Mouse (Mus musculus) embryonic facial prominence, embryonic 10.5 days (tissue): Measurements from ENCODE around the gene Pmfbp1. TPM values are rescaled to one million over a fixed set of nuclear protein-coding genes. Genes with fewer than 3 reads are reported as not detected.

Source experiments
- DNase-seq: peaks from one replicate; pipeline ENCODE4 v3.0.0-alpha.2; 2017; ENCODE audit warnings: low spot score
- H3K27ac ChIP-seq: fragments of 300-500 bp; sonication (generic); replicated peaks from 2 replicates; pipeline ENCODE4 v1.5.1; 2016; ENCODE audit warnings: mild to moderate bottlenecking
- H3K27me3 ChIP-seq: fragments of 300-500 bp; sonication (generic); replicated peaks from 2 replicates; pipeline ENCODE4 v1.6.1; 2016; ENCODE audit warnings: low read depth, mild to moderate bottlenecking; ENCODE audit not compliant: poor library complexity, severe bottlenecking
- H3K36me3 ChIP-seq: fragments of 300-500 bp; sonication (generic); replicated peaks from 2 replicates; pipeline ENCODE4 v1.6.1; 2016; ENCODE audit warnings: mild to moderate bottlenecking, moderate library complexity
- H3K4me1 ChIP-seq: fragments of 300-500 bp; sonication (generic); 2 replicates; pipeline ENCODE4 v1.6.1; 2016
- H3K4me3 ChIP-seq: fragments of 300-500 bp; sonication (generic); 2 replicates; pipeline ENCODE4 v1.5.1; 2016; ENCODE audit warnings: mild to moderate bottlenecking, moderate library complexity
- H3K9me3 ChIP-seq: fragments of 300-500 bp; sonication (generic); 2 replicates; pipeline ENCODE4 v1.6.1; 2016; ENCODE audit warnings: mild to moderate bottlenecking
- WGBS: fragments of 180-500 bp; shearing (Covaris S2); methylation state at CpG from one replicate; pipeline ENCODE4 v1.1.7; 2016; 5-methylcytosine and 5-hydroxymethylcytosine counted together
- polyA plus RNA-seq: library from polyadenylated mRNA; unstranded; fragments of >200 nt; fragmentation: Nextera tagmentation; extraction: Ambion mirVana; gene quantifications from 2 replicates; pipeline ENCODE4 v1.2.1, GENCODE M21; 2016

Gene Pmfbp1
- polyA plus RNA-seq, 1 experiment from 2014 or later, result 0.16 TPM

DNA sequence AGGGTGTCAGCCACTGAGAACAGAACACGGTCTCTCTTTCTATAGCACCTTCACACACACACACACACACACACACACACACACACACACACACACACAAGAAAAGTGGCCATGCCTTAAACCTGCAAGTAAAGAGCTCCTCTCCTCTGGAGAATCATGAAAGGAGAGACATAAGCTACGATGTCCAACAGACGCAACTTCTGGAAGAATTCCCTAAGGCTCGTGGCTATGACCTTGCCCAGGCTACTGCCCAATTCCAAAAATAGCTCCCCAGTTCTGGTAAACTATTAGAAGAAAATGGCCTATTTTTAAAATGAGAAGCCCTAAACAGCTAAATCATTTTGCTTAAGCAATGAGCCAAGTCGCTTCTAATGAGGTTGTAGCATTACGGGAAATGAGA is 22.0 kb upstream of the Pmfbp1 start:
- H3K27ac ChIP-seq, result no peak overlapping the region

DNA sequence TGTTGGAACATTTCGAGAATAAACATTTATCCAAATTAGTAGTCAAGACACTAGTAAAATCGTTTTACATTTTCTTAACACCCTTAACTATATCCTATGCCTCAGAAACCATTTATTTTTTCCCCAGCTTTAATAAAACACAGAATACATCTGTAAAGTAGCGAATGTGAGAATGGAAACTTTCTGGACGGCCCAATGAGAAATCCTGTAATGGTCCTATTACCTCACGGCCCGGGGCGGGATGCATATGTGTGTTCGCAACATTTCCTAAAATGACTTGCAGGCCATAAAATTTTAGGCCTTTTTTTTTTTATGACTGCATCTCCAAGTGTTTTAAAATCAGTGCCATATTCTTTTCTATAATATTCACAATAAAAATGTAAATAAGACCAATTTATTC is 21.4 kb upstream of the Pmfbp1 start:
- Histone ChIP-seq H3K4me1 (peaks cover 11% of the 10 kb centered on the region), H3K27me3 (peaks cover 8% of the 10 kb centered on the region), H3K27ac (no peak overlapping the region), H3K36me3 (no peaks in the 10 kb centered on the region), H3K9me3 (no peaks in the 10 kb centered on the region), H3K4me3 (no peak overlapping the region)
- no peak for DNase-seq
- WGBS, result 86% methylated on average over 8 of the region's 8 CpGs

More for the DNA sequence above, 22.0 kb upstream of the Pmfbp1 start:
- no peaks in the 10 kb centered on the region for H3K9me3 ChIP-seq
- 85% methylated on average over 6 of the region's 6 CpGs for WGBS
- H3K27me3 ChIP-seq, result peaks cover 10% of the 10 kb centered on the region
- peaks cover 11% of the 10 kb centered on the region for H3K4me1 ChIP-seq
- no peaks in the 10 kb centered on the region for H3K36me3 ChIP-seq
- DNase-seq, result no peak
- no peak overlapping the region for H3K4me3 ChIP-seq

DNA sequence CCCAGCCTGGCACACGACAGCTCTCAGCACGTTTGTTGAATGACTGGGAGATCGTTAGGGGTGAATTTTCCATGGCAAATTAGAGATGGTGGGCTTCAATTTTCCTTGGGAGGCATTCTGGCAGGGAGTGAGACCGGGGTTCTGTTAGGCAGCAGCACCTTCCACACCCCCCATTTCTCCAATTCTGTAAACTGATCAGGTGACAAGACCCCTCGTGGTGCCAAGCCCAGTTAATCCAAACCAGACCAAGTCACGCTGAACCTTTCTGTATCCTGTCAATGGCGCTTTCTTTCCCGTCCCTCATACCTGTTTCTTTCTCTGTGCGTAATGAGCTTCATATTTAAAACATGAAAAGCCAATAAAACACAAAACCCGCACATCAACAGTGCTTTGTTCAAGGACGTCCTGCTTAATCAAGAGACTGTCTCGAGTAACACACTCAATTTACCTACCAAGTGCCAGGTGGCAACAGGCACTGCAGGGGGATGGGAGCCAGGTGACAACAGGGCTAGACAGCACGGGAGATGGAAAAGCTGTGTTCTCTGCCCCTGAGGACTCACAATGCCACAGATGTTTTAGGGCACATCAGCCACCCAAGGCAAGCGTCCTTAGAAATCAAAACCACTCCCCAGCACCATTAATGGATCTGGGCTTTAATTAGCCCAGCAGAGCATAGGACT is 19.2 kb upstream of the Pmfbp1 start:
- no peak for DNase-seq

DNA sequence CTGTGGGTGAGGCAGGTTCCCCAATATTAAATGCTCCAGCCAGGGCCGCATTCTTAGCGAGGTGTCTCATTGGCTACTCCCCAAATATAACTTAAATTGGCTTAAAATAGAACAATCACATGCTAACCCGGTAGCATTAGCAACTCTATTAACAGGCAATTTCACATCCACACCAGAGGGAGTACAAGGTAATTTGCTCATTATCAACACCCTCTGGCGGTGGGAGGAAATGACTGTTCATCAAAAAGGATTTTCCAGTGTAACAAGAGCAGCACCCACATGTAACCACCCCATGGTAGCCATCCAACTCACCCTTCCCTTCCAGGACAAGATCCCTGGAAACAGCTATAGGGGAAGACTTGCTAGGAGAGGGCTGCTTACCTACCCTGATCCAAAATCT is 18.4 kb upstream of the Pmfbp1 start:
- 64% methylated on average over 4 of the region's 4 CpGs for WGBS
- H3K4me3 ChIP-seq, result no peak overlapping the region
- no peak for DNase-seq
- no peaks in the 10 kb centered on the region for H3K27me3 ChIP-seq
- H3K9me3 ChIP-seq, result no peaks in the 10 kb centered on the region
- peaks cover 18% of the 10 kb centered on the region for H3K4me1 ChIP-seq
- H3K27ac ChIP-seq, result no peak overlapping the region
- H3K36me3 ChIP-seq, result no peaks in the 10 kb centered on the region

More for the DNA sequence above, 19.2 kb upstream of the Pmfbp1 start:
- Histone ChIP-seq H3K27ac (no peak overlapping the region), H3K27me3 (no peaks in the 10 kb centered on the region), H3K4me1 (peaks cover 18% of the 10 kb centered on the region), H3K9me3 (no peaks in the 10 kb centered on the region), H3K36me3 (no peaks in the 10 kb centered on the region), H3K4me3 (no peak overlapping the region)
- WGBS, result 49% methylated on average over 14 of the region's 14 CpGs

DNA sequence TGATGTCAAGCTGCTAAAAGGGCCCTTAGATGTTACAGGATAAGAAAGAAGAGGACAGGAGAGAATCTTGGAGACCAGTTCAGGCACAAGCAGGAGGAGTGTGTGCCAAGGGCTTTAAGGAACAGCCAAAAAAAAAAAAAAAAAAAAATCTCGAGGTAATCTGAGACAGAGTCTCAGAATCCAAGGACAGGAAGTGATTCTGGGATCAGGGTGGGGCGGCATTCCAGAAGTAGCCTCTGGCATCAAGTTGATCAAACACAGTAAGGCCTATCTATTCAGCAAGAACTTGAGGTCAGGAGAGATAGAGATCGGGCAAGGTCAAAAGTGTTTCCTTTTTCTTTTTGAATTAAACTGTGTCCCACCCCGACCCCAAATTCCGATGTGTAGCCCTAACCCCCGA is 15.2 kb upstream of the Pmfbp1 start:
- H3K4me1 ChIP-seq, result peaks cover 18% of the 10 kb centered on the region
- no peak overlapping the region for H3K27ac ChIP-seq
- no peak overlapping the region for H3K4me3 ChIP-seq
- no peaks in the 10 kb centered on the region for H3K36me3 ChIP-seq
- no peaks in the 10 kb centered on the region for H3K27me3 ChIP-seq
- DNase-seq, result no peak
- no peaks in the 10 kb centered on the region for H3K9me3 ChIP-seq
- 34% methylated on average over 6 of the region's 6 CpGs for WGBS

DNA sequence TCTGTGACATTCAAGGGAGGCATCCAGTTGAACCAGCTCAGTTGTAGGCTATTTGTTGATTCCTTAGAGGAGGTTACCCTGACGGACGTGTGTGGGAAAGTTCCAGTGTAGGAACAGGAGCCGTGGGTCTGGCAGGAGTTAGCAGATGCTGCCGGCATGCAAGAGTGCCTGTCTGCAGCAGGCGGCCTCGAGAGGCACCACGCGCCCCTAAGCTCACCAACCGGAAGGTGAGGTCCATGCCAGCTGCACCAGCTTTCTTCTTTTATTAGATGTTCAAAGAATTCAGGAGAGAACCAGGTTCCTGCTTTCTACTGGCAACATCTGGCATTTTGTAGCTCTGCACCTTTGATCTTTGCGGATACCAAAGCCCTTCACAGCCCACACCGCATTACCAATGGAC is 9.1 kb upstream of the Pmfbp1 start:
- Histone ChIP-seq H3K27ac (no peak overlapping the region), H3K27me3 (no peaks in the 10 kb centered on the region), H3K4me3 (no peak overlapping the region), H3K9me3 (no peaks in the 10 kb centered on the region), H3K4me1 (peaks cover 4% of the 10 kb centered on the region; the same call in 1 of the 2 replicates), H3K36me3 (no peaks in the 10 kb centered on the region)
- no peak for DNase-seq
- 86% methylated on average over 11 of the region's 11 CpGs for WGBS

DNA sequence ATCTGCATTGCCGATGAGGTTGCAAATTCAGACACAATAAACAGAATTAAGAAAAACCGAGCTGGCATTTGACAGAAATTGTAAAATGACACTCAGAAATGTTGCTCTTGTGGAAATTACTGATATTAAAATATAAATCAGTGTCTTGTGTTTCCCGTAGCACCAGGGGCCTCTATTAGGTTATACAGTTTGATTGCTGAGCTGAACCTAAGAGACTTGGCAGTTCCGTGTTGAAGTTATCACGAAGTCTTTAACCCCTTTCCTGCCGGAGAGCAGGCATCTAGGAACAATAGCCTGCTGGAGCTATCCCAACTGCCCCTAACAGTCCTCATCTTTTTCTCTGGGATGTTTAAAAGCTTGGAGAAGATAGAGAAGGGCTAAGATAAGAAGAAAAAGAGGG is 8.3 kb upstream of the Pmfbp1 start:
- no peaks in the 10 kb centered on the region for H3K9me3 ChIP-seq
- H3K27ac ChIP-seq, result no peak overlapping the region
- no peaks in the 10 kb centered on the region for H3K36me3 ChIP-seq
- no peaks in the 10 kb centered on the region for H3K27me3 ChIP-seq
- 63% methylated on average over 6 of the region's 6 CpGs for WGBS
- no peak overlapping the region for H3K4me3 ChIP-seq
- H3K4me1 ChIP-seq, result peaks cover 4% of the 10 kb centered on the region; the same call in 1 of the 2 replicates
- DNase-seq, result no peak

DNA sequence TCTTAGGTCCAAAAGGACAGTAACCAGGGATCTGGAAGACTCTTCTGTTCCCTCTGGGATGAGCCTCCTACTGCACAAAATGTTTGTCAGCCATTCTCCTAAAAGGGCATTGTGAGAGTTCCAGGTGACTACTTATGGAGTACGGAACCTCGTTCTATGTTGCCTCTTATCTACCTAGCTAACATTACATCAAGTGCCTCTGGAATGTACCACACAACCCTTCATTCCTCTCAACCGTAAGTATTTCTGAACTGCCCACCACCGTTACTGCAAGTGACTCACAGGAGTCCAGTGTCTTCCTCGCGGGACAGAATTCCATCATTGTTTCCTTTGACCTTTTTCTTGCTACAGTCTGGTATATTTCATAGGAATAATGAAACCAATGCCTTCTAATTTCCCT is 1.0 kb upstream of the Pmfbp1 start:
- Histone ChIP-seq H3K9me3 (no peaks in the 10 kb centered on the region), H3K27ac (no peak overlapping the region), H3K4me1 (no peaks in the 10 kb centered on the region), H3K36me3 (no peaks in the 10 kb centered on the region), H3K4me3 (no peak overlapping the region), H3K27me3 (no peaks in the 10 kb centered on the region)
- 92% methylated on average over 6 of the region's 6 CpGs for WGBS
- no peak for DNase-seq

DNA sequence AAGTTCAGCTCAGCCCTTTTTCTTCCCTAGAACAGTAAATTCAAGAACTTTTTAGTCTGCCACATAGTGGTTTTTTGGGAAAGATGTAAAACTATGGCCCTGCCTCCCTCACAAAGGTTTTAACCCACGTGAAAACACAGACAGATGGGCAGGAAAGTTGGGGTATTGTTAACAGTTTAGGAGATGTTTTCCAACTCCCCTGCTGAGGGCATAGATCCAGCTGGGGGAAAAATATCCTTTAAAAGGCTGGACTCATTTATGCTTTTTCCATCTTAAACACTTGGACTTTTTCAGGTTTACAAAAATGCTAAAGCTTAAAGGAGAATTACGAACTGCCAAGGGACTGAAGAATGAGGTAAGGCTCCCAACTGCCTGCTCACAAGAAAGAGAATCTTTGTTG is 774 bp downstream of the Pmfbp1 start:
- H3K9me3 ChIP-seq, result no peaks in the 10 kb centered on the region
- H3K27ac ChIP-seq, result no peak overlapping the region
- no peaks in the 10 kb centered on the region for H3K36me3 ChIP-seq
- peaks cover 7% of the 10 kb centered on the region; the same call in 1 of the 2 replicates for H3K4me1 ChIP-seq
- H3K27me3 ChIP-seq, result no peaks in the 10 kb centered on the region
- 64% methylated on average over 2 of the region's 2 CpGs for WGBS
- no peak for DNase-seq
- H3K4me3 ChIP-seq, result no peak overlapping the region

DNA sequence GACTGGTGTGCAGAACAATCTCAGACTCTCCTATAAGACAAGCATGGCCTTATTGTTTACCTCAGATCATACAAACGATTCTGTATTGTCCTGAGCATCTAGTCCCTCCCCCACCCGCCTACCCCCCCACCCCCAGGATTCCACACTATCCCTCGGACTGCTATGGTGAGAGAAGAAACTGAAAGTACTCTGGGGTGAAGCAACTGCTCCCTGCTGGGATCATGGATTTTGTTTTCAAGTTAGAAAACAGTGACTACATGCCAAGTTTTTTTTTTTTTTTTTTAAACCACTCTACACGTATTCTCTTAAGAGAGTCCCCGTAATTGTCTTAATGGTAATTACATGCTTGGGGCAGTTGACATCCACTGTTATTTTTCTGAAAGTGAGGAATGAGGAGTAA is 3.6 kb downstream of the Pmfbp1 start:
- DNase-seq, result no peak
- Histone ChIP-seq H3K4me1 (peaks cover 7% of the 10 kb centered on the region; the same call in 1 of the 2 replicates), H3K9me3 (no peaks in the 10 kb centered on the region), H3K36me3 (no peaks in the 10 kb centered on the region), H3K27me3 (no peaks in the 10 kb centered on the region), H3K4me3 (no peak overlapping the region), H3K27ac (no peak overlapping the region)
- 72% methylated on average over 5 of the region's 5 CpGs for WGBS

DNA sequence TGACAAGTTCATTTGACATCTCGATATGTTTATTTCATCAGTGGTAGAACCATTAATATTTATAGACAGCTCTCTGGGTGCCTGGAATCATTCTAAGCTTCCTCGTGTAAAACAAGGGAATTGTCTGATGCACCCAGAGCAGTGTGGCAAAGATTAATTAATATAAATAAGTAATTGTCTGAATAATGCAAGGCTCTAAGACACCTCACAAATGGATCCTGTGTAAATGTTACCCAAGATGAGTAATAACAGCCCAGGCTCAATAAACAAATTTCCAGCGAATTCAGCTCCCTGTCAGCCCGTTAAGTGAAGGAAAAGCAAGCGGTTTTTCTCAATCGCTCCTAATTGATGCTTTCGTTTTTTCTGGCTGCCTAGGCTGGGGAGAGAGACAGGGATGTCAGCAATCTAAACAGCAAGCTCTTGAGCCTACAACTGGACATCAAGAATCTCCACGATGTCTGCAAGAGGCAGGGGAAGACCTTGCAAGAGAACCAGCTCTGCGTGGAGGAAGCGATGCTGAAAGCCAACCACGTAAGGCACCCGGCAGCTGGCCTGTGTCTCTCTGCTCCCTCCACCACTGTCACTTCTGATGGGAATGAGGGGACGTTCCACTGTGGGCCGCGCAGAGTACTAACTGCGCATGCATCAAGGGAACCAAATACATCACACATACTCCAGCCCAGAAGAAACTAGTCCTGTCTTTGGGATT is 5.3 kb downstream of the Pmfbp1 start:
- peaks cover 7% of the 10 kb centered on the region; the same call in 1 of the 2 replicates for H3K4me1 ChIP-seq
- no peak for DNase-seq
- H3K27ac ChIP-seq, result no peak overlapping the region
- no peak overlapping the region for H3K4me3 ChIP-seq
- no peaks in the 10 kb centered on the region for H3K36me3 ChIP-seq
- H3K27me3 ChIP-seq, result no peaks in the 10 kb centered on the region
- 87% methylated on average over 16 of the region's 16 CpGs for WGBS
- H3K9me3 ChIP-seq, result no peaks in the 10 kb centered on the region

DNA sequence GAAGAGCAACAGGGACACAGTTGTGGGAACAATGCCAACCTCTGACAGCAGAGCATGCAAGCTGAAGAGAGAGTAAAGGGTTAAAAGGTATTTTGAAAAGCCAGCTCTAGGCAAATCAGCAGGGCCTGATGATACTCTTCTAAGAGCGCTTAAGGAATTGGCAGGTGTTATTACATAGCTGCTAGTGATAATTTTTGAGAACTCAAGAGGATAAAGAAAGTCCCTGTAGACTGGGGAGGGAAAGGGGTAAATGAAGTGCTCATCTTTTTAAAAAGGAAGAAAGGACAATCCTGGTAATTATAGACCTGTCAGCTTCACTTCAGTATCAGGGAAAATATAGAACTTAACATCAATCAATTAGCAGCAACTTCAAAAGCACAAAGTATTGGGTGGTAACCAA is 9.7 kb downstream of the Pmfbp1 start:
- 61% methylated on average over 1 of the region's 1 CpGs for WGBS
- H3K4me3 ChIP-seq, result no peak overlapping the region

DNA sequence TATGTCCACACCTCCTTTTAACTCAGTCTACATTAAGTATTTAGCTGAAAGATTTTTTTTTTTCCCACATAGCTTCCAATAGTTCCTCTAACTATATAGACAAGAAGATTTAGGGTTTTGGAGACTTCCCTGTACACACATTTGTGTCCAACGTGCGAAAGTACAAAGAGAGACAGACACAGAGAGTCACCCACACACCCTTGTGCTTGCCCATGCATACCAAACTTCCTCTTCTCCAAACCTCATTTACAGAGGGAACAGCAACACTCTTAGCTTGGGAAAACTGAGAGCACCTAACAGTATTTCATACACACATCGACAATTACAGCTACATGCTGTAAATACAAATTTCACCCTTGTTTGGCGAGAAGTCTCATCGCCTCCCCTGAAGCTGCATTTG is 11.7 kb downstream of the Pmfbp1 start:
- 93% methylated on average over 5 of the region's 5 CpGs for WGBS
- H3K36me3 ChIP-seq, result no peaks in the 10 kb centered on the region
- H3K4me1 ChIP-seq, result no peaks in the 10 kb centered on the region
- no peak overlapping the region for H3K27ac ChIP-seq
- H3K4me3 ChIP-seq, result no peak overlapping the region
- H3K27me3 ChIP-seq, result no peaks in the 10 kb centered on the region
- DNase-seq, result no peak
- no peaks in the 10 kb centered on the region for H3K9me3 ChIP-seq

More for the DNA sequence above, 9.7 kb downstream of the Pmfbp1 start:
- H3K4me1 ChIP-seq, result peaks cover 2% of the 10 kb centered on the region; the same call in 1 of the 2 replicates
- H3K36me3 ChIP-seq, result no peaks in the 10 kb centered on the region
- DNase-seq, result no peak
- H3K27me3 ChIP-seq, result no peaks in the 10 kb centered on the region
- H3K9me3 ChIP-seq, result no peaks in the 10 kb centered on the region
- no peak overlapping the region for H3K27ac ChIP-seq
